Mouse (Mus musculus): ENCODE measurements around the gene Dpep3. TPM values are rescaled to one million over a fixed set of nuclear protein-coding genes. Genes with fewer than 3 reads are reported as not detected.

Dpep3 gene
- total RNA-seq, 2 experiments from 2014 or later, result not detected

DNA sequence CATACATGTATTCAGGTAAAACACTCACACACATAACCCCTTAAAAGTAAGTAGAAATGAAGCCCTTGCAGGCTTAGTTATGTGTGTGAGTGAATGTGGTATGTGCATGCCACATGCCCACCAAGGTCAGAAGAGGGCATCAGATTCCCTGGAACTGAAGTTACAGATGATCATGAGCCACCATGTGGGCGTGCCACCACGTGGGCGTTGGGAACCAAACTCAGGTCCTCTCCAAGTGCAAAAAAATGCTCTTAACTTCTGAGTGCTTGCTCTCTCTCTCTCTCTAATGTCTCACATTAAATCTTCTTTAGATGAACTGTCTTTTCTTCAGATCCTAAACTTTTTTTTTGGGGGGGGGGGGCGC, 40.9 kb downstream of the Dpep3 start, which contains the start of gene Psmb10:
Gene Psmb10, minus strand, starts transcription at position 139 of the 364 bp plus-strand sequence.
- intact Hi-C loops (cut with DNase I; ENCODE audit: low total_unique reads), result no loop called here
- DNase-seq, result no peak

GRCm38 (mm10) chr8:105937496-105938305, 41.5 kb downstream of the Dpep3 start:
- no peak for DNase-seq
- intact Hi-C loops (cut with DNase I; ENCODE audit: low total_unique reads), result no loop called here

DNA sequence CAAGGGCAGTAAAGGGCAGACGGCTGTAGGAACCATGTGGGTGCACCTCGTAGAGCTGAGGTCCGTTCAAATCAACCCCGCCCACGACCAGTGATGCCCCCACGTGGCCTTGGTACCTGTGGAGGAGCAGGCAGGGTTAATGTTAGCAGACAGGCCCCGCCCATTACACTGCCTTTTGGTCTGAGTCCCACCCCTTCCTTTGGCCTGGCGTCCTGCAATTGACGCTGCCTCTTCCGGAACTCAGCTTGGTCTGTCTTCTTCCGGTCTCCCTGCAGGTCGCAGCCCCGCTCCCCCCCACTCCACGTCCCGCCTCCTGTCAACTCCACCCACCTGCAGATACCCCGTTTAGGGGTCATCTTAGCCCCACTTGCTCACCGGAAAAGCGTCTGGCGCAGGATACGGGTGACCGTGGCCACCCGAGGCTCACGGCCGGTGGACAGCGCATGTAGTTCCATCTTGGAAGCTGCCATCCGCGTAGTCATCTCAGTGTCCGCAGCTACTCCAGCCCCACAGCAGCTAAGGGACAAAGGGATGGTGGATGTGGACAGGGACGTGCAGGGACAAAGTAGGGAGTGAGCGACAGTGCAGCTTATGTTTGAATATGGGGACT, 42.3 kb downstream of the Dpep3 start:
- intact Hi-C loops (cut with DNase I; ENCODE audit: low total_unique reads), result no loop called here

DNA sequence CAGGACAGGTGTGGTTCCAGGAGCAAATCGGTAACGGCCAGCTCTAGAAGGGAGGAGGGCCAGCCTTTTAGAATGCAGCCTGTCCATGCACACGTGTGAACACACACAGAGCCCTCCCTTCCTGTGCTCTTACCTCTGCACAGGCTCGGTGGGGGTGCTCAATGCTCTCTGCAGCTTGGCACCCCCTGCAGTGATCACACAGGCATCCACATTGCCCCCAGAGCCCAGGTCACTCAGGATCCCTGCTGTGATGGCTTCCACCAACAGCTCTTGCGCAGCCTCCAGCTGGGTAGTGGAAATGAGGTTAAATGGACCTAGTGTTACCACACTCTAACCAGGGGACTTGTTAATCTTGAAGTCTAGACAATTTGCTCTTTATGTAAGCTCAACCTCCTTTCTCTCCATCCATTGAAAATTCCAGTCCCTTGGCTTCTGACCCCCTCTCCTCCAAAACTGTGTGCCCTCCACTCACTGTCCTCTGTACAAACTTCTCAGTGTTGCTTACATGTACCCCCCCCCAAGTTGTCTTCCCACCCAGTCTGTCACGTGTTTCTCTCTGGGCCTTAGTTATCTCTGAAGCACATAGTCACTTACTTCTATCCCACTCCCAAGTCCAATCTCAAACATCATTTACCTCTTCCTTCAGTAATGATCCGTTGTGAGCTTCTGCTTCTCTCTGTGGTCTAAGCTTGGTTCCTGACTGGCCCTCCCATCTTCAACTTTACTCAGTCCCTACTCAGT, 43.2 kb downstream of the Dpep3 start:
- DNase-seq, result no peak
- intact Hi-C loops (cut with DNase I; ENCODE audit: low total_unique reads), result no loop called here

More for the DNA sequence above, 42.3 kb downstream of the Dpep3 start:
- peak; percentile 89 for DNase-seq

- no peak for DNase-seq
- intact Hi-C loops (cut with DNase I; ENCODE audit: low total_unique reads), result no loop called here
These were observed 44.1 kb downstream of the Dpep3 start for GRCm38 (mm10) chr8:105935105-105935504.

DNA sequence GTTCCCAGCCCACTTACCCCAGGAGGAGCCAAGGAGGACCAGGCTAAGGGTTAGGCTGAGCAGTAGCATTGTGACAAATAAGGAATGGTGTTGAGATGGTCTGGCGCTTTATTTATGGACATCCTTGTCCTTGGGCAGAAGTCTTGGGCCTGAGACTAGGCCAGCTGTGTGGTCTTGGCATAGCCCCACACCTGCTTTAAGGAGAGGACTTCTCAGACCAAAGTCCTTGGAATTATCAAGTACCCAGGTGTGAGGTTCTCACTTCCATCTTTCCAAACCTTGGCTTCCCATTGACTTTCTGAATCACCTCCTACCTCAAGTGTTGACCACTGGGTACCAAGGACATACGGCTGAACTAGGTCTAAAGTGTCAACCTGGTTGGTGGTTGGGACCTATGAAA, 45.5 kb downstream of the Dpep3 start, which contains the start of gene Ctrl:
Gene Ctrl, minus strand, starts transcription at position 101 of the 400 bp plus-strand sequence.
- intact Hi-C loops (cut with DNase I; ENCODE audit: low total_unique reads), result loop anchor here (5.0 kb wide), 1 partner anchor 96 kb away; no protein-coding TSS in a partner anchor
- DNase-seq, result no peak

- intact Hi-C loops (cut with DNase I; ENCODE audit: low total_unique reads), result loop anchor here (5.0 kb wide), 1 partner anchor 95 kb away; no protein-coding TSS in a partner anchor
- DNase-seq, result no peak
These were observed 46.7 kb downstream of the Dpep3 start for GRCm38 (mm10) chr8:105932525-105932924.

DNA sequence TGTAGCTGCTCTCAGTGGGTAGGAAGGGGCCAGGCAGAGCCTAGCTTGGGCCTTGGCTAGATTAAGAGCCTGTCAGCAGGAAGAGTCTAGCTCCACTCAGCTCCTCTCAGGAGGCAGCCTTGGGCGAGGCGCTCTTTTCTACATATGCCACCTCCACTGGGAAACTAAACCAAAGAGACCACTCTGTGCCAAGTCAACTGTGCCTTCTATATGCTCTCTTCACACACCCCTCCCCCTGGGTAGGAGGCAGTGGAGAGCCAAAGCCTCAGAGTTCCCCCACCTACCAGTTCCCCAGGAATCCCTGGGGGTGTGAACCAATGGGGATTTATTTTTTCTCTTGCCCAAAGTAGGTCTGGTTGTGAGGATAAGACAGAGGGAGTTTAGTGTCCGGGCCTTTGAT, 48.0 kb downstream of the Dpep3 start:
- intact Hi-C loops (cut with DNase I; ENCODE audit: low total_unique reads), result loop anchor here (5.0 kb wide), 1 partner anchor 94 kb away; no protein-coding TSS in a partner anchor
- no peak for DNase-seq

DNA sequence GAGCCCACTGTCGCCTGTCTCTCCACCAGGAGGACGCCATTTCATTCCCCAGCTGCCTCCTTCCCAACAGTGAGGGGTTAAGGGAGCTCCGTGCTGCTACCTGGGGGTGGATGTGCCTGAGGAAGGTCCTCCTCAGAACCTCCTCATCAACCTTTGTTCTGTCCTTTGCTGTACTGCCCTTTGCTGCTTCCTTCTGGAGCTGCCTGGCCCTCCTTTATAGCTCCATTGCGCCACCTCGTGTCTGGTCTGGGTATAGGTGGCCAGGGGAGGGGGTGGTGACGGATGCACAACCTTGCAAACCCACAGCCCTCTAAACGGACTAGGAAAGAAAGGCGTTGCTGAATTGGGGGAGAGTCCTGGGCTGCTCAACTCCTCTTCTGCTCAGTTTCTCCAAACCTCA, 48.6 kb downstream of the Dpep3 start:
- DNase-seq, result peak; percentile 84
- intact Hi-C loops (cut with DNase I; ENCODE audit: low total_unique reads), result loop anchor here (5.0 kb wide), 1 partner anchor 93 kb away; no protein-coding TSS in a partner anchor

GRCm38 (mm10) chr8:105925123-105925522, 54.1 kb downstream of the Dpep3 start:
- intact Hi-C loops (cut with DNase I; ENCODE audit: low total_unique reads), result loop anchor here (5.0 kb wide), 1 partner anchor 213 kb away; no protein-coding TSS in a partner anchor
- DNase-seq, result no peak

Small RNA genes within 50 kb of the gene (microRNA-seq; reads per million reads assigned to microRNA genes)
- gene Mir7074, result 0 reads per million in 2 experiments

Other genes with a start within 250 kb of the Dpep3 start
- 1 to 10 TPM; 7.8 to 7.9 TPM for gene Gfod2, start 220.8 kb downstream of the Dpep3 start, total RNA-seq (2021)
- 10 to 100 TPM; 20.1 to 20.2 TPM for gene Ranbp10, start 152.1 kb downstream of the Dpep3 start, total RNA-seq (2021)
- gene Tsnaxip1, start 151.7 kb downstream of the Dpep3 start, total RNA-seq (2021), result not detected
- gene Cenpt, start 126.2 kb downstream of the Dpep3 start, total RNA-seq (2021), result 1 to 10 TPM; 1.9 to 3.9 TPM
- gene Thap11, start 124.3 kb downstream of the Dpep3 start, total RNA-seq (2021), result 10 to 100 TPM; 19.6 to 22.7 TPM
- gene Nutf2, start 118.8 kb downstream of the Dpep3 start, total RNA-seq (2021), result 10 to 100 TPM; 63.8 to 66.0 TPM
- 10 to 100 TPM; 21.1 to 21.5 TPM for gene Edc4, start 98.5 kb downstream of the Dpep3 start, total RNA-seq (2021)
- under 1 TPM in 1 of 2 experiments, not detected in 1; 0.69 TPM for gene Nrn1l, start 85.9 kb downstream of the Dpep3 start, total RNA-seq (2021)
- gene Pskh1, start 79.0 kb downstream of the Dpep3 start, total RNA-seq (2021), result 10 to 100 TPM; 12.8 to 13.8 TPM
- not detected for gene Ctrl, start 45.6 kb downstream of the Dpep3 start, total RNA-seq (2021)
- gene Psmb10, start 41.0 kb downstream of the Dpep3 start, total RNA-seq (2021), result 10 to 100 TPM; 19.3 to 20.9 TPM
- gene Lcat, start 36.0 kb downstream of the Dpep3 start, total RNA-seq (2021), result under 1 TPM; 0.21 to 0.29 TPM
- 10 to 100 TPM; 12.1 to 19.1 TPM for gene Slc12a4, start 13.3 kb downstream of the Dpep3 start, total RNA-seq (2021)
- gene Dus2, start 11.9 kb upstream of the Dpep3 start, total RNA-seq (2021), result 10 to 100 TPM in 1 of 2 experiments, 1 to 10 TPM in 1; 9.4 to 10.4 TPM
- not detected for gene Dpep2nb, start 26.5 kb upstream of the Dpep3 start, total RNA-seq (2021)
- 1 to 10 TPM; 9.5 to 9.7 TPM for gene Ddx28, start 32.5 kb upstream of the Dpep3 start, total RNA-seq (2021)
- gene Nfatc3, start 79.4 kb upstream of the Dpep3 start, total RNA-seq (2021), result 10 to 100 TPM; 18.4 to 22.0 TPM
- gene Esrp2, start 157.5 kb upstream of the Dpep3 start, total RNA-seq (2021), result not detected
- gene Pla2g15, start 171.0 kb upstream of the Dpep3 start, total RNA-seq (2021), result 1 to 10 TPM; 4.5 to 5.0 TPM
- gene Slc7a6, start 189.4 kb upstream of the Dpep3 start, total RNA-seq (2021), result 1 to 10 TPM; 6.1 to 7.0 TPM
- gene Slc7a6os, start 231.5 kb upstream of the Dpep3 start, total RNA-seq (2021), result 10 to 100 TPM in 1 of 2 experiments, 1 to 10 TPM in 1; 8.5 to 10.6 TPM
- 10 to 100 TPM; 21.5 to 23.9 TPM for gene Prmt7, start 231.5 kb upstream of the Dpep3 start, total RNA-seq (2021)

Measured in gastrocnemius, postnatal 14 days (tissue).